Mouse (Mus musculus) spleen, adult 2 months (tissue): ENCODE measurements around the gene Klkb1.

Experiments used
- CTCF ChIP-seq: fragments of 200-500 bp; IDR thresholded peaks from 2 replicates; pipeline ENCODE4 v1.5.1; 2011; ENCODE audit warnings: mild to moderate bottlenecking, inconsistent platforms; ENCODE audit not compliant: insufficient read depth, insufficient read length, insufficient replicate concordance; ENCODE audit errors: extremely low read depth
- POLR2A ChIP-seq: fragments of 200-500 bp; IDR thresholded peaks from 2 replicates; pipeline ENCODE4 v1.6.1; 2011; ENCODE audit warnings: low read depth, low read length, inconsistent platforms

DNA sequence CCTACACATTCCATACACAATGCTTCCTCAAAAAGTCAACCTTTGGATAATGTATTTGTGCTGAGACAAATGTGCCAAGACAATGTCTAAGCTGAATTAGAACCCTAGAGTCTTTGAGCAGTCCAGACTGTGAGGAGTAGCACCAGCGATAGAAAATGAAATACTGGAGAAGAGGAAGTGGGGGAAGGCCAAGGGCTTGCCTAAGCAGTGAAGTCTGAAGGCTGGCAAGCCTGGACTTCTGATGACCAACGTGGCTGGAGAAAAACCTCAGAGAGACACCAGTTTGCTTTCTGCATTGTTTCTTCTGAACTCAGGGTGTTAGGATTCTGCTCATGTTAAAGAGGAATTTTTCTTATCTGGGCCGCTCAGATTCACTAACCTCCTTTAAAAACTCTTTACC, 36.2 kb upstream of the Klkb1 start:
- TF ChIP-seq POLR2A (no peak), CTCF (no peak)
